Mouse (Mus musculus) intestine, postnatal 0 days (tissue): ENCODE results near the gene Gm49661. TPM values are rescaled to one million over a fixed set of nuclear protein-coding genes. Genes with fewer than 3 reads are reported as not detected.

ENCODE experiments used
- ATAC-seq: fragments of 200-750 bp; cut with Nextera tagmentation; 2 replicates; pipeline ENCODE4 v1.8.0; 2017; ENCODE audit warnings: mild to moderate bottlenecking, moderate TSS enrichment, moderate library complexity
- H3K27ac ChIP-seq: fragments of 300-500 bp; sonication (generic); 2 replicates; pipeline ENCODE4 v1.5.1; 2014; ENCODE audit warnings: mild to moderate bottlenecking, low read depth, low read length, moderate library complexity
- H3K27me3 ChIP-seq: fragments of 300-500 bp; sonication (generic); replicated peaks from 2 replicates; pipeline ENCODE4 v1.6.1; 2014; ENCODE audit warnings: low read length, mixed read lengths; ENCODE audit not compliant: control insufficient read depth, insufficient read depth
- H3K36me3 ChIP-seq: fragments of 300-500 bp; sonication (generic); 2 replicates; pipeline ENCODE4 v1.6.1; 2014; ENCODE audit warnings: mild to moderate bottlenecking, moderate library complexity; ENCODE audit not compliant: control insufficient read depth, insufficient read depth
- H3K4me1 ChIP-seq: fragments of 300-500 bp; sonication (generic); replicated peaks from 2 replicates; pipeline ENCODE4 v1.6.1; 2014; ENCODE audit warnings: antibody characterized with exemption, low read length, mixed read lengths; ENCODE audit not compliant: control insufficient read depth, insufficient read depth
- H3K4me2 ChIP-seq: fragments of 300-500 bp; sonication (generic); replicated peaks from 2 replicates; pipeline ENCODE4 v1.6.1; 2014; ENCODE audit warnings: low read depth, mild to moderate bottlenecking, moderate library complexity
- H3K4me3 ChIP-seq: fragments of 300-500 bp; sonication (generic); 2 replicates; pipeline ENCODE4 v1.5.1; 2014; ENCODE audit warnings: low read depth, low read length
- H3K9ac ChIP-seq: fragments of 300-500 bp; sonication (generic); 2 replicates; pipeline ENCODE4 v1.6.1; 2014; ENCODE audit warnings: mild to moderate bottlenecking, low read depth, low read length
- H3K9me3 ChIP-seq: fragments of 300-500 bp; sonication (generic); 2 replicates; pipeline ENCODE4 v1.6.1; 2016; ENCODE audit warnings: mixed run types; ENCODE audit not compliant: control insufficient read depth
- CTCF ChIP-seq: sonication (generic); IDR thresholded peaks from 2 replicates; pipeline ENCODE4 v1.5.1; 2016; ENCODE audit warnings: low read depth, mild to moderate bottlenecking, control low read depth, antibody characterized with exemption, moderate library complexity
- WGBS: fragments of 180-500 bp; shearing (Covaris S2); extraction: QIAGEN DNeasy Blood & Tissue Kit; methylation state at CpG from one replicate; pipeline ENCODE4 v1.1.7; 2014; 5-methylcytosine and 5-hydroxymethylcytosine counted together
- polyA plus RNA-seq: library from polyadenylated mRNA; unstranded; fragments of >200 nt; fragmentation: Nextera tagmentation; extraction: Ambion mirVana; gene quantifications from 2 replicates; pipeline ENCODE4 v1.2.1, GENCODE M21; 2015

Gm49661 gene
- polyA plus RNA-seq, 1 experiment from 2014 or later = 2.1 TPM

DNA sequence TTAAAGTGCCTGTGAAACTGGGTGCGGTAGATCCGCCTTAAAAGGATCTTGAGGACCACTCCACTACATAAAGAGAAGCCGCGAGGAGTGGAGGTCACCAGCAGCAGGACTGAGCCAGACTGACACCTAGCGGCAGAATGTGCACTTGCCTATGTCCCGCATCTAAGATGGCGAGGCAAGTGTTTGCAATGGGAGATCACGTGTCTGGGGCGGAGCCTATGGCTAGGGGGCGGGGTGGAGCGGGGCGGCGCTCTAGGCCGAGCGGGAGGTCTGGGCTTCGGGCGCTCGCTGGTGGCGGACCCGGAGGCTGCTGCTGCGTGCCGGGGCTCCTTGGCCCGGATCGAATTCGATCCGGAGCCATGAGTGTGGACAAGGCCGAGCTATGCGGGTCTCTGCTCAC, 21.1 kb upstream of the Gm49661 start, which contains the start of gene Hook2:
Gene Hook2 (plus strand): TSS at position 255 of the 400 bp plus-strand sequence.
- Histone ChIP-seq H3K4me2 (peak within 1 kb of the TSS; percentile 68), H3K27ac (peak within 1 kb of the TSS; percentile 89), H3K9me3 (no peaks in the 10 kb centered on the region), H3K4me3 (peak within 1 kb of the TSS; percentile 40), H3K9ac (peak within 1 kb of the TSS; percentile 38), H3K27me3 (no peaks in the 10 kb centered on the region), H3K36me3 (peaks cover 11% of the 10 kb centered on the region; the same call in 1 of the 2 replicates), H3K4me1 (0 out of 2 replicates have a peak, but pooled peaks cover 4% of the 10 kb centered on the region)
- WGBS = 0% methylated on average over 28 of the region's 28 CpGs
- TF ChIP-seq CTCF = peak; percentile 97
- peak; percentile 84 for ATAC-seq

- H3K27me3 ChIP-seq = no peaks in the 10 kb centered on the region
- H3K27ac ChIP-seq = peak overlapping the region; percentile 89
- ATAC-seq = peak; percentile 54
- peak overlapping the region; percentile 40 for H3K4me3 ChIP-seq
- TF ChIP-seq CTCF = peak; percentile 94
- H3K9me3 ChIP-seq = no peaks in the 10 kb centered on the region
- H3K4me1 ChIP-seq = 0 out of 2 replicates have a peak, but pooled peaks cover 5% of the 10 kb centered on the region
- peak overlapping the region; percentile 68 for H3K4me2 ChIP-seq
- under 1% methylated on average over 15 of the region's 15 CpGs for WGBS
- peaks cover 7% of the 10 kb centered on the region; the same call in 1 of the 2 replicates for H3K36me3 ChIP-seq
- peak overlapping the region; percentile 38; the same call in 1 of the 2 replicates for H3K9ac ChIP-seq
Observed at GRCm38 (mm10) chr8:84989810-84990209, 20.6 kb upstream of the Gm49661 start.

- TF ChIP-seq CTCF = no peak
- peak overlapping the region; percentile 68 for H3K4me2 ChIP-seq
- H3K4me3 ChIP-seq = peak overlapping the region; percentile 40
- peaks cover 2% of the 10 kb centered on the region; the same call in 1 of the 2 replicates for H3K36me3 ChIP-seq
- 0 out of 2 replicates have a peak, but pooled peaks cover 10% of the 10 kb centered on the region for H3K4me1 ChIP-seq
- H3K27ac ChIP-seq = peak overlapping the region; percentile 89
- H3K9me3 ChIP-seq = no peaks in the 10 kb centered on the region
- WGBS = 10% methylated on average over 15 of the region's 15 CpGs
- H3K9ac ChIP-seq = no peak overlapping the region
- peak; percentile 14; the same call in 1 of the 2 replicates for ATAC-seq
- no peaks in the 10 kb centered on the region for H3K27me3 ChIP-seq
Observed at GRCm38 (mm10) chr8:84989311-84989731, 20.1 kb upstream of the Gm49661 start.

DNA sequence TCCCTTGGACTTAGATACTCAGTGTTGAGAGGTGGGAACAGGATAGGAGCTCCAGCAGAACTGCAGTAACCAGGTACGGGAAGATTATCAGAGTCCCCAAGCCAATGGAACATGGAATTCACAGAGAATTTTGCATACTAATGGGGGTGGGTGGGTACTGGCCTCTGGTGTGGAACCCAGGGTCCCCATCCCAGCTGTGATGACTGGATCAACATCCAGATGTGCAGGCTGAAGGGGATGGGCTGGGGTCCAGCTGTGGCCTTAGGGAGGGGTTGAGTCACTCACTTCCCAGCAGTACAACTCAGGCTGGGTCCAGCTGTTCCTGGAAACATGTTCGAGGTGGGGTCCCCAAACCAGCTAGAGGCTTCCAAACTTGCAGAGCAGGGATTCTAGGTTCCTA, 18.7 kb upstream of the Gm49661 start:
- Histone ChIP-seq H3K4me1 (0 out of 2 replicates have a peak, but pooled peaks cover 11% of the 10 kb centered on the region), H3K9me3 (no peaks in the 10 kb centered on the region), H3K36me3 (no peaks in the 10 kb centered on the region), H3K4me3 (no peak overlapping the region), H3K27me3 (no peaks in the 10 kb centered on the region), H3K27ac (no peak overlapping the region), H3K4me2 (no peak overlapping the region), H3K9ac (no peak overlapping the region)
- ATAC-seq = no peak
- no peak for TF ChIP-seq CTCF
- WGBS = 61% methylated on average over 2 of the region's 2 CpGs

GRCm38 (mm10) chr8:84987388-84987787, 18.2 kb upstream of the Gm49661 start:
- ATAC-seq = no peak
- Histone ChIP-seq H3K27me3 (no peaks in the 10 kb centered on the region), H3K9me3 (no peaks in the 10 kb centered on the region), H3K4me3 (no peak overlapping the region), H3K36me3 (no peaks in the 10 kb centered on the region), H3K27ac (no peak overlapping the region; the same call in 1 of the 2 replicates), H3K4me1 (0 out of 2 replicates have a peak, but pooled peaks cover 11% of the 10 kb centered on the region), H3K9ac (no peak overlapping the region), H3K4me2 (no peak overlapping the region; the same call in 1 of the 2 replicates)
- no peak for TF ChIP-seq CTCF
- 69% methylated on average over 5 of the region's 5 CpGs for WGBS

DNA sequence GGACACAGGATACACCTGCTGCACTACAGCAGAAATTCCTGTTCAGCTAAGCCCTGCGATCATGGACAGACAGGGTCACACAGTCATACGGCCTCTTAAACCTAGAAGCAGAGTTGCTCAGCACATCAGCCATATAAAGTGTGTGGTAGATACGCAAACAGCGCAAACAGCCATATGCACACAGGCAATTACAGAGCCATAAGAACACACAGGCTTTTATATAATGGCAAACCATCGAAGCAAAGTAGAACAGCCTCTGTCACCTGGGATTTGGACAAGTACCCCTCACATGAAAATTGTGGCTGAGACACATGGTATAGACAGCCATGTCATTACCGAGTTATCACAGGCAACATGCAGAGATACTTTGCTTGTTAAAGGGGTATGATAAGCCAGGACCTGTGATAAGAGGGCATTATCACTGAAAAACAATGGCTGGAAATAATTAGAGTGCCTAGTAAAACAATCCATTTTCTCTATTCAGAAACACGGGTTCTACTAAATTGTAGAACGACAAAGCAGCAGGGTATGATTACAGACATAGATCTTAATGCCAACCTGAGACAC, 17.2 kb upstream of the Gm49661 start:
- Histone ChIP-seq H3K4me1 (peaks cover 20% of the 10 kb centered on the region), H3K9me3 (no peaks in the 10 kb centered on the region)
- no peak for TF ChIP-seq CTCF

More for the DNA sequence above, 17.2 kb upstream of the Gm49661 start:
- ATAC-seq = no peak
- 14% methylated on average over 8 of the region's 8 CpGs for WGBS
- H3K4me3 ChIP-seq = peak overlapping the region; percentile 46
- peak overlapping the region; percentile 96 for H3K4me2 ChIP-seq
- no peaks in the 10 kb centered on the region for H3K36me3 ChIP-seq
- no peaks in the 10 kb centered on the region for H3K27me3 ChIP-seq
- H3K27ac ChIP-seq = peak overlapping the region; percentile 89
- H3K9ac ChIP-seq = peak overlapping the region; percentile 53; the same call in 1 of the 2 replicates
